Mouse (Mus musculus) liver, postnatal 0 days (tissue): ENCODE measurements at regions not wholly inside any gene's neighbourhood (a gene's known extent, or its start where the extent isn't known, plus 50 kb on each side); places are given as distances from the start of the nearest gene placed in this dataset.

ENCODE experiments used
- CTCF ChIP-seq: sonication (generic); IDR thresholded peaks from 2 replicates; pipeline ENCODE4 v1.5.1; 2016; ENCODE audit warnings: antibody characterized with exemption, low read depth
- EP300 ChIP-seq: IDR thresholded peaks from 2 replicates; pipeline ENCODE4 v1.6.1; 2016; ENCODE audit warnings: antibody characterized with exemption, low read depth, mild to moderate bottlenecking

- no peak for TF ChIP-seq CTCF
- no peak for TF ChIP-seq EP300
Measured at GRCm38 (mm10) chr3:134525795-134526194, 289.5 kb downstream of the Cxxc4 start.
